Mouse (Mus musculus): ENCODE results near the gene Fbln2.

- TF ChIP-seq CTCF (IDR thresholded peaks at IDR 0.05; ENCODE audit: control insufficient read depth, insufficient read depth, insufficient replicate concordance, low read depth, low read length) (no peak), POLR2A (IDR thresholded peaks at IDR 0.05; ENCODE audit: control insufficient read depth, low read depth, low read length) (no peak)
Measured at GRCm38 (mm10) chr6:91225346-91225745, 13.1 kb downstream of the Fbln2 start.
